Mouse (Mus musculus): ENCODE results near the gene Palm3.

DNA sequence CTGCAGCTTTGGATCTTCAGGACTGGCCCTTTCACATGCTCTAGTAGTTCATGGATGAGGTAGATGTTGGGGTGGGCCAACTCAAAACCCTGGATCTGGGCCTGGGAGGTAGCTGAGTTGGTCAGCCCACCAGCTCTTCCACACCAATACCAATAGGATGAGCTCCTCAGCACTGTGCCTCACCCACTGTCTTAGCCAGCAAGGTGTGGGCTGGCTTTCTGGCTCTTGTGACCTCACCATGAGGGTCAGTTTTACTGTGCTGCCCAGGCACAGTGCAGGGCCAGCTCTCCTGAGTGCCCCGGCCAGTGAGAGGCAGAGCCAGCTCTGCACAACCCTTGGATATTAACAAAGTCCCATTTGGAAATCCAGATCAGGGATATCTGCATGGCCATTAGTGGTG is 36.6 kb downstream of the Palm3 start:
- no peak for TF ChIP-seq USF2 (conservative IDR thresholded peaks at IDR 0.05; ENCODE audit: low read depth, low read length)
- TF ChIP-seq ZC3H11A (IDR thresholded peaks at IDR 0.05; ENCODE audit: low read depth, low read length) = no peak
- TF ChIP-seq POLR2A (IDR thresholded peaks at IDR 0.05; ENCODE audit: low read depth, low read length) = no peak
- no peak for TF ChIP-seq ZKSCAN1 (IDR thresholded peaks at IDR 0.05; ENCODE audit: borderline replicate concordance, low read depth, low read length)
- no peak for TF ChIP-seq E2F4 (IDR thresholded peaks at IDR 0.05; ENCODE audit: insufficient replicate concordance, low read depth, low read length)
- TF ChIP-seq SIN3A (IDR thresholded peaks at IDR 0.05; ENCODE audit: low read length) = no peak
- TF ChIP-seq EP300 (IDR thresholded peaks at IDR 0.05; ENCODE audit: low read length) = no peak
- TF ChIP-seq ZMIZ1 (IDR thresholded peaks at IDR 0.05; ENCODE audit: low read depth, low read length) = no peak
- no peak for TF ChIP-seq BHLHE40 (IDR thresholded peaks at IDR 0.05; ENCODE audit: low read depth, low read length)
- TF ChIP-seq CTCF (conservative IDR thresholded peaks at IDR 0.05 in 1 of 2, IDR thresholded peaks at IDR 0.05 in 1 of 2; ENCODE audit: low read depth in 2 of 2, low read length in 2 of 2) = no peak
- TF ChIP-seq CHD2 (IDR thresholded peaks at IDR 0.05; ENCODE audit: low read length) = no peak
- no peak for TF ChIP-seq PAX5 (IDR thresholded peaks at IDR 0.05; ENCODE audit: low read length)
